Mouse (Mus musculus) layer of hippocampus, postnatal 10 days (tissue): ENCODE data around the gene Tubg1. TPM values are rescaled to one million over a fixed set of nuclear protein-coding genes. Genes with fewer than 3 reads are reported as not detected.
A peak's percentile ranks its signal among the peaks of the same experiment; 100 is the strongest.
"Not testable (repeated sequence)": the region's sequence is repeated elsewhere in the genome, so short reads cannot be mapped to it uniquely, and the experiment has no call there.

ENCODE experiments used
- DNase-seq, 2 experiments: peaks; one replicate each; pipeline ENCODE4 v3.0.0; 2021; ENCODE audit warnings: low spot score in 2 of 2
- total RNA-seq, 2 experiments: library from RNA; stranded (reverse); gene quantifications; 2 replicates each; pipeline ENCODE4 v1.2.3; 2021

Gene Tubg1
- total RNA-seq, 2 experiments from 2014 or later = 43.1 to 47.3 TPM

DNA sequence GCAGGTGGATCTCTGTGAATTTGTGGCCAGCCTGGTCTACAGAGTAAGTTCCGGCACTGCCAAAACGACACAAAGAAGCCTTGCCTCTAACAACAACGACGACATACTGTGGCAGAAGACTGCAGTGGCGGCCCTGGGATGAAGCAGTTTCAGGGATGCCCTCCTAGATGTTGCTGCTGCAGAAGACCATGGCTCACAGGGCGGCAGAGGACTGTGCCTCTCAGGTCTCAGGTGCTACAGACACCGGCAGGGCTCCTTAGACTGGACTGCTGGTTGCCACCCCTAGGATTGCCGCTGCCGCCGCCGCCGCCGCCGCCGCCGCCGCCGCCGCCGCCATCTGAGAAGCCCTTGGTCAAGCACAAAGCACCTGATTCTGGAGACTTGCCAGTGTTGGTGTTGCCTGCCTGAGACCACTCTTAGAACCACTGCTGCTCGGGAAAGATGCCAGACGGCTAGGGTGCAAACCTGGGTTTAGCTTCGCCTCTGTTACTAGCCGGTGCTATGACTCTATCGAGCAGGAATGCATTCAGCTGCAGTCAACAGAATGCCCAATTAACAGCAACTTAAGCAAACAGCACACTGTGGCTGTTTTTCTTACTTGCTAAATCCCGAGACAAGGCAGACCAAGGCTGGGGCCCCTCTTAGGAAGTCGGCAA lies 20.6 kb downstream of the Tubg1 start:
- DNase-seq = peak in 1 of 2 experiments; percentile 29

DNA sequence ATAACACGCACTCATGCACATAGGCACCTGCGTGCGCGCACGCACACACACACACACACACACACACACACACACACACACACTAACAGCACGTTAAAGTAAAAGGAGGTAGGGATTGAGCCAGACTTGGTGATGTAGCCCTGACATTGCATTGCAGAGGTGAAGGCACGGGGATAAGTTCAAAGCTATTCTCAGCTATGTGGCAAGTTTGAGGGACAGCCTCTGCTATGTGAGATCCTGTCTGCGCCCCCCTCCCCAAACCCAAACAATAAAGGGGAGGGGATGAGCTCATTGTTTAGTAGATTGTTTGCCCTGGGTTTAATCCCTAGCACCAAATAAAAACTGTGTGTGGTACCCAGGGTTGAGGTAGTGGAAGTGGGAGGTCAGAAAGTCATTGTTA lies 21.4 kb downstream of the Tubg1 start:
- DNase-seq = no peak

- no peak for DNase-seq
Measured at GRCm38 (mm10) chr11:101142215-101142967, 22.7 kb downstream of the Tubg1 start.

DNA sequence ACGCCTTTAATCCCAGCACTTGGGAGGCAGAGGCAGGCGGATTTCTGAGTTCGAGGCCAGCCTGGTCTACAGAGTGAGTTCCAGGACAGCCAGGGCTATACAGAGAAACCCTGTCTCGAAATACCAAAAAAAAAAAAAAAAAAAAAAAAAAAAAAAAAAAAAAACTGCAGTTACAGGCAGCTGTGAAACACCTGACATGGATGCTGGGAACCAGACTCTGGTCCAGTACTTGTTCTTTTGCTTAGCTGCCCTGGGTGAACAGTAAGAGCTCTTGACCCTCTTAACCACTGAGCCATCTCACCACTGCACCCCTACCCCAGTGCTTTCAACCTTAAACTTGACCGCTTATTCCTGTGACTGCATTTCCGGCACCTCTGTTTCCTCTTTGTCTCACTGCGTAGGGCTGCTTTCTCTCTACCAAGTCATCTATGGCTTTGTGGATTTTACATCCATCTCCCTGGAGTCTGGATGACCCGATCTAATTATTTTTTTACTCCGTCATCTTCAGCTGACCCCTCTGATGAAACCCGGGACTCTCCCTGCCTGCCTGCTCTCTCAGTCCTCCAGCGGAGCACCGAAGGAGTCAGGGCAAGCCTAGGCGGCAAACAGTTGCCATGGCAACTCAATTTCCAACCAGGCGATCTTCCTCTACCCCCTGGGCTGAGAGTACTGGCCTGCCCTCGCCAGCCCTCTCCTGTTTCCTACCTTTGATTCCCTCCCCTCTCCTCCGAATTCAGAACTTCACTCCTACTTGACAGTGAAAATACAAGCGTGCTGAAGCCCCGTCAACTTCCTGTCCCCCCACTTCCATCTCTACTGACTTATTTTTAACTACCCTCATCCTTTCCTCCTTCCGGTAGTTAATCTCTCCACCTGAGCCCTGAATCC lies 23.8 kb downstream of the Tubg1 start:
- peak in 1 of 2 experiments; percentile 36 for DNase-seq

GRCm38 (mm10) chr11:101146377-101146776 lies 26.6 kb downstream of the Tubg1 start:
- DNase-seq = no peak

DNA sequence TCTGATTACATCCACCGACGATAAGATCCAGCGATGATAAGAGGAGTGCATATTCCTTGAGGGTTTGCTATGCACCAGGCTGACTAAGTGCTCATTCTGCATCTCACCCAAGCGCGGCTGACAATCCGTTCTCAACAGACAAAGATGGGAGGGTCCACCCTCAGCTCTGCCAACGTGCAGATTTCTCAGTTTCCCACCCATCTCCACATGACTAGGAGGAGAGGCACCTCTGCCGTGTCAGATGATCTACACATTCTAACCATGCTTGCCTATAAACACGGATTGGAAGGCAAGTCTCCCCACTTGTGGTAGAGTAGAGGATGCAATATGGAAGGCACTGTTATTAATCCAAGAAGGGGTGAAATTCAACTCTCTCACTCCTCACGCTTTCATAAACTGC lies 29.0 kb downstream of the Tubg1 start:
- DNase-seq = no peak

DNA sequence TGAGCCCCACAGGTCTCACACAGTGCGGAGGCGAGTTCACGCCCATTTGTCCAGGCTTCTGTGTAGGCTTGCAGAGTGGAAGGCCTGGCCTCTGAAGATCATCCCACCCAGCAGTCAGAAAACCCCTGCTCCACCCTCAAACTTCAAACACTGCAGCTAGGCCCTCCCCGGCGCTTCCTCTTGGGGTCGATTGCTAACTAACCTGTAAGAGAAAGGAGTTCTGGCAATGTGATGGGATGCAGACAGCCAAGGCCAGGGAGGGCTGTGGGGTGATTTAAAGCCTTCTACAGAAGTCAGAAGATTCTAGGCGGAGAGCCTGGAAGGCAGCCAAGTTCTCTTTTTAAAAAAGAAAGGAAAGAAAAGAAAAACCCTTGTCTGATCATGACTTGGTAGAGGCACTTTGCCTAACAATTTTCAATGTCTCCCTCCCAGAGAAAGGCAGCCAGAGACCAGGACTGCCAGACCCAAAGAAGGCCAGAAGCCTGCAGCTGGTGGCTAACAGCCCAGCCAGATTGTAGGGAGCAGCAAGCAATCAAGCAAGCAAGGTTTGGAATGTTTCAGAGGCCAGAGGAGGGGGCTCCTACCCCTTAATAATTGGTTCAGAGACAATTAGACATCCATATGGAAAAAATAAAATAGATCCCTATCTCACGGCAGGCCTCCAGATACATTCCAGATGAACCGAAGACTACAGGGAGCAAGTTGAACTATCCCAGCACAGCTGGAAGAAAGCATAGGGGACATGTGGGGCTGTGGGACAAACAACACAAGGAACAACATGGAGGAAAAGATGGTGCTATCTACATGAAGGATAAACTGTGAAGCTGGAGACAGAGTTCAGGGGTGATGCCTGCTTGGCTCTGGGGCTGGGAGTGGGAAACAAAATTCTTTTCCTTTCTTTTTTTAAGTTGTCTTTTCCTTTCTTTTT lies 29.7 kb downstream of the Tubg1 start:
- no peak for DNase-seq

DNA sequence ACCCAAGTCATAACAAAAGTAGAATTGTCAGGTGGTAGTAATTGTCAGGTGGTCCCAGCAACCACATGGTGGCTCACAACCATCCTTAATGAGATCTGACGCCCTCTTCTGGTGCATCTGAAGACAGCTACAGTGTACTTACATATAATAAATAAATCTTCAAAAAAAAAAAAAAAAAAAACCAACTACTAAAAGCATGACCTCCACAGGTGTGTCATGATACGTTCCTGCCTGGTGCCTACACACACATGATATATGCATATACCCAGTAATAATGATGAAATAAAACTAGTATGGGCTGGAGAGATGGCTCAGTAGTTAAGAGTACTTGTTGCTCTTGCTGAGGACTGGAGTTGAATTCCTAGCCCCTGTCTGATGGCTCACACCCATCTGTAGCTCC lies 31.3 kb downstream of the Tubg1 start:
- no peak for DNase-seq

GRCm38 (mm10) chr11:101152825-101153224 lies 33.1 kb downstream of the Tubg1 start:
- no peak for DNase-seq

GRCm38 (mm10) chr11:101154648-101155047 lies 34.9 kb downstream of the Tubg1 start:
- DNase-seq = no peak

DNA sequence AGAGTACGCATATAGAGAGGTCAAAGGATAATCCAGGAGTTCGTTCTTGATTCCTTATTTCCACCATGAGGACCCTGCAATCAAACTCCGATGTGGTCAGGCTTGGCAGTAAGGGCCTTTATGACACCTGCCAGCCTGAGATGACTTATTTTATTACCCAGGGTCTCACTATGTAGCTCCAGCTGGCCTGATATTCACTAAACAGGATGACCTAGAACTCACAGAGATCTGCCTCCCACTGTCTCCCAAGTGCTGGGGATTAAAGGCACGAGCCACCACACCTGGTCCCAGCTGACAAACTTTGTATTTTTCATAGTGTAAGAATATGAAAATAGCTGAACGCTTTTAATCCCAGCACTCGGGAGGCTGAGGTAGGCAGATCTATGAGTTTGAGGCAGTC lies 35.4 kb downstream of the Tubg1 start:
- no peak for DNase-seq

GRCm38 (mm10) chr11:101155728-101156371 lies 36.1 kb downstream of the Tubg1 start, which contains the start of gene Tubg2:
Tubg2 (plus strand) TSS chr11:101155907.
- peak; percentile 61 to 77 for DNase-seq

DNA sequence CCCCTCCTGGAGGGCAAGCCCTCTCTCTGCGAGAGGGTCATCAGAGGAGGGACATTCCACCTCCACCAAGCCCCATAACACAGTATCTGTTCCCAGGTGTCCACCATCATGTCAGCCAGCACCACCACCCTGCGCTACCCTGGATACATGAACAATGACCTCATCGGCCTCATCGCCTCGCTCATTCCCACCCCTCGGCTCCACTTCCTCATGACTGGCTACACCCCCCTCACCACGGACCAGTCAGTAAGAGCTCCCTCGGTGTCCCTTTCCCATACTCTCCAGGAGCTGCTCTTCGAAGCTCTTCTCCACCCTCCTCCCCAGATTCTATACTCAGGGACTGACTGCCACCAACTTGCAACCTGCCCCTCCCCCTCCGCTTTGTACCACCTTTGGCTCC lies 40.4 kb downstream of the Tubg1 start:
- not testable (repeated sequence) for DNase-seq

DNA sequence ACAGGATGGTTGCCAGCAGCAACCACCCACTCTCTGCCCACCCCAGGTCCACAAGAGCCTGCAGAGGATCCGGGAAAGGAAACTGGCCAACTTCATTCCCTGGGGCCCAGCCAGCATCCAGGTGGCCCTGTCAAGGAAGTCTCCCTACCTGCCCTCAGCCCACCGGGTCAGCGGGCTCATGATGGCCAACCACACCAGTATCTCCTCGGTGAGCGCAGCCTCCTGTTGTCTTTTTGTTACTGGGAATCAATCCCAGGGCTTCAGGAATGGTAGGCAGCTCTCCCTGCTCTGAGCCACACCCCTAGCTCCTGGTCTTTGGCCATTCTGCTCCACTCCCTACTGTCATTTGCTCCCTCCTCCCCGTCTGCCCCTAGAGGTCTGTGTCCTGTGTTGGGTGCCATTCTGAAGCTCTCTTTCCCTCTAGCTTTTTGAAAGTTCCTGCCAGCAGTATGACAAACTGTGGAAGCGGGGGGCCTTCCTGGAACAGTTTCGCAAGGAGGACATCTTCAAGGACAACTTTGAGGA lies 41.3 kb downstream of the Tubg1 start:
- DNase-seq = not testable (repeated sequence)

GRCm38 (mm10) chr11:101161551-101161950 lies 41.8 kb downstream of the Tubg1 start:
- no peak for DNase-seq

GRCm38 (mm10) chr11:101162301-101162700 lies 42.6 kb downstream of the Tubg1 start:
- DNase-seq = no peak

DNA sequence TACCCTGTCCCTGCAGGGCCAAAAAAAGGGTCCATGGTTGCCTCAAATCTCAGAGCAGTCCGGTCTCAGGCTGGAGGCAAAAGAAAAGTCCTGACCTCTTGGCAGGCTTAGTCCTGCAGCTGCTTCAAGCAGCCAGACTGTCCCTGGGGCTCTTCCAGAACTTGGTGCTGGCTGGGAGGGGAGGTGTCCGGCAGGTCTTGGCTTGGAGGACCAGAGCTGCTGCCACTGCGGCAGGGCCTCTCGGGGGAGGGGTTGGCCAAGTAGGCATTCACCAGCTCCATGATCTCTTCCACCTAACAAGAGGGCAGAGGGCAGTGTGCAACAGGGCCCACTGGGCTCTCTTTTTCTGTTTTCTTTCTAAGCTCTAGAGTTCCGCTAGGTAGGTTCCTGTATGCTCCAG lies 43.0 kb downstream of the Tubg1 start:
- DNase-seq = no peak

GRCm38 (mm10) chr11:101163476-101164350 lies 44.0 kb downstream of the Tubg1 start:
- no peak for DNase-seq

GRCm38 (mm10) chr11:101164351-101164665 lies 44.6 kb downstream of the Tubg1 start:
- no peak for DNase-seq
